Mouse (Mus musculus) kidney, postnatal 36 days (tissue): ENCODE measurements around the gene Oxsr1.
"Not testable (repeated sequence)": the region's sequence is repeated elsewhere in the genome, so short reads cannot be mapped to it uniquely, and the experiment has no call there.

Experiments
- DNase-seq, 2 experiments: peaks; one replicate each; pipeline ENCODE4 v3.0.0; 2021 to 2022; ENCODE audit warnings: mixed read lengths in 2 of 2

Oxsr1 gene

GRCm38 (mm10) chr9:119268588-119269145 lies 53.6 kb downstream of the Oxsr1 start:
- no peak for DNase-seq

- no peak for DNase-seq
Observed at GRCm38 (mm10) chr9:119268120-119268519, 54.1 kb downstream of the Oxsr1 start.

GRCm38 (mm10) chr9:119266121-119266395 lies 56.2 kb downstream of the Oxsr1 start:
- DNase-seq, result not testable (repeated sequence)

GRCm38 (mm10) chr9:119265373-119266120 lies 56.7 kb downstream of the Oxsr1 start:
- not testable (repeated sequence) for DNase-seq

GRCm38 (mm10) chr9:119263067-119263466 lies 59.2 kb downstream of the Oxsr1 start:
- no peak for DNase-seq

- no peak for DNase-seq
Observed at GRCm38 (mm10) chr9:119260825-119261224, 61.4 kb downstream of the Oxsr1 start.

- no peak for DNase-seq
Observed at GRCm38 (mm10) chr9:119258785-119259184, 63.4 kb downstream of the Oxsr1 start.

GRCm38 (mm10) chr9:119258128-119258527 lies 64.1 kb downstream of the Oxsr1 start:
- DNase-seq, result no peak

GRCm38 (mm10) chr9:119256161-119256560 lies 66.1 kb downstream of the Oxsr1 start:
- no peak for DNase-seq

GRCm38 (mm10) chr9:119255096-119255495 lies 67.1 kb downstream of the Oxsr1 start:
- DNase-seq, result no peak

GRCm38 (mm10) chr9:119254187-119254586 lies 68.0 kb downstream of the Oxsr1 start:
- DNase-seq, result peak; percentile 19 to 60

GRCm38 (mm10) chr9:119247996-119248395 lies 74.2 kb downstream of the Oxsr1 start:
- DNase-seq, result no peak

GRCm38 (mm10) chr9:119246826-119247225 lies 75.4 kb downstream of the Oxsr1 start:
- DNase-seq, result peak; percentile 91 to 93

GRCm38 (mm10) chr9:119243981-119244380 lies 78.2 kb downstream of the Oxsr1 start:
- DNase-seq, result peak; percentile 51 to 73

GRCm38 (mm10) chr9:119241169-119241865 lies 80.9 kb downstream of the Oxsr1 start:
- no peak for DNase-seq

- DNase-seq, result no peak
Observed at GRCm38 (mm10) chr9:119240286-119240997, 81.8 kb downstream of the Oxsr1 start.

GRCm38 (mm10) chr9:119239274-119239673 lies 83.0 kb downstream of the Oxsr1 start:
- peak; percentile 31 to 66 for DNase-seq

- DNase-seq, result peak; percentile 30 to 42
Observed at GRCm38 (mm10) chr9:119238796-119239195, 83.4 kb downstream of the Oxsr1 start.

GRCm38 (mm10) chr9:119231552-119231951 lies 90.7 kb downstream of the Oxsr1 start:
- DNase-seq, result no peak

- no peak for DNase-seq
Observed at GRCm38 (mm10) chr9:119230829-119231228, 91.4 kb downstream of the Oxsr1 start.

- no peak for DNase-seq
Observed at GRCm38 (mm10) chr9:119220249-119220648, 102.0 kb downstream of the Oxsr1 start.

GRCm38 (mm10) chr9:119219667-119220066 lies 102.6 kb downstream of the Oxsr1 start:
- no peak for DNase-seq

- DNase-seq, result peak; percentile 57 to 77
Observed at GRCm38 (mm10) chr9:119215341-119215740, 106.9 kb downstream of the Oxsr1 start.
